Mouse (Mus musculus) CH12.LX (cell line): ENCODE data around the gene Ttc34.

ENCODE experiments used
- BHLHE40 ChIP-seq: IDR thresholded peaks from 2 replicates; pipeline ENCODE4 v1.6.1; 2011; ENCODE audit warnings: mild to moderate bottlenecking, low read depth, low read length, improper control_type of control experiment
- CTCF ChIP-seq, 2 experiments: IDR thresholded peaks in 1 of 2; conservative IDR thresholded peaks in 1 of 2; 2 replicates each; pipeline ENCODE4 v1.5.1; 2011 to 2012; ENCODE audit warnings: low read depth in 2 of 2, low read length in 2 of 2, improper control_type of control experiment in 1 of 2, inconsistent platforms in 1 of 2, mild to moderate bottlenecking in 1 of 2, moderate library complexity in 1 of 2
- E2F4 ChIP-seq: IDR thresholded peaks from 2 replicates; pipeline ENCODE4 v1.6.1; 2011; ENCODE audit warnings: low read depth, low read length, improper control_type of control experiment; ENCODE audit not compliant: insufficient replicate concordance
- JUN ChIP-seq: IDR thresholded peaks from 2 replicates; pipeline ENCODE4 v1.6.1; 2011; ENCODE audit warnings: low read depth, mild to moderate bottlenecking, low read length, improper control_type of control experiment, moderate library complexity; ENCODE audit not compliant: insufficient read depth
- JUND ChIP-seq: conservative IDR thresholded peaks from 2 replicates; pipeline ENCODE4 v1.6.1; 2011; ENCODE audit warnings: low read depth, low read length, improper control_type of control experiment
- MYC ChIP-seq: IDR thresholded peaks from 2 replicates; pipeline ENCODE4 v1.6.1; 2011; ENCODE audit warnings: low read depth, mild to moderate bottlenecking, improper control_type of control experiment, low read length
- NRF1 ChIP-seq: IDR thresholded peaks from 2 replicates; pipeline ENCODE4 v1.6.1; 2014; ENCODE audit warnings: low read depth, mild to moderate bottlenecking, inconsistent platforms, low read length, improper control_type of control experiment, moderate library complexity
- POLR2A ChIP-seq: IDR thresholded peaks from 2 replicates; pipeline ENCODE4 v1.6.1; 2011; ENCODE audit warnings: low read depth, mild to moderate bottlenecking, improper control_type of control experiment, low read length
- POLR2AphosphoS2 ChIP-seq: IDR thresholded peaks from 2 replicates; pipeline ENCODE4 v1.6.1; 2011; ENCODE audit warnings: low read depth, low read length, improper control_type of control experiment
- SIN3A ChIP-seq: IDR thresholded peaks from 2 replicates; pipeline ENCODE4 v1.6.1; 2012; ENCODE audit warnings: low read length, improper control_type of control experiment, inconsistent platforms
- USF2 ChIP-seq: conservative IDR thresholded peaks from 2 replicates; pipeline ENCODE4 v1.6.1; 2011; ENCODE audit warnings: low read depth, low read length, improper control_type of control experiment
- ZKSCAN1 ChIP-seq: IDR thresholded peaks from 2 replicates; pipeline ENCODE4 v1.6.1; 2012; ENCODE audit warnings: low read depth, inconsistent platforms, low read length, improper control_type of control experiment, borderline replicate concordance
- ZNF384 ChIP-seq: IDR thresholded peaks from 2 replicates; pipeline ENCODE4 v1.6.1; 2012; ENCODE audit warnings: low read depth, low read length, improper control_type of control experiment, inconsistent platforms

GRCm38 (mm10) chr4:154787960-154788702 lies 49.1 kb upstream of the Ttc34 start:
- TF ChIP-seq CTCF (conservative IDR thresholded peaks at IDR 0.05 in 1 of 2, IDR thresholded peaks at IDR 0.05 in 1 of 2; ENCODE audit: low read depth in 2 of 2, low read length in 2 of 2): no peak
- no peak for TF ChIP-seq SIN3A
- no peak for TF ChIP-seq ZKSCAN1
- TF ChIP-seq NRF1: no peak
- TF ChIP-seq E2F4: no peak
- TF ChIP-seq MYC: no peak
- TF ChIP-seq POLR2AphosphoS2: no peak
- no peak for TF ChIP-seq USF2
- no peak for TF ChIP-seq JUND
- no peak for TF ChIP-seq ZNF384
- TF ChIP-seq BHLHE40: no peak
- TF ChIP-seq JUN: no peak
- TF ChIP-seq POLR2A: no peak
